Mouse (Mus musculus) brain, embryonic 14.5 days (tissue): ENCODE measurements at regions not wholly inside any gene's neighbourhood (a gene's known extent, or its start where the extent isn't known, plus 50 kb on each side); places are given as distances from the start of the nearest gene placed in this dataset.
A peak's percentile ranks its signal among the peaks of the same experiment; 100 is the strongest.

Experiments
- DNase-seq: peaks from one replicate; pipeline ENCODE4 v3.0.0-alpha.2; 2011; ENCODE audit warnings: low read depth
- CTCF ChIP-seq: fragments of 200-500 bp; IDR thresholded peaks from 2 replicates; pipeline ENCODE4 v1.5.1; 2012; ENCODE audit warnings: inconsistent platforms, mild to moderate bottlenecking, moderate library complexity, borderline replicate concordance; ENCODE audit not compliant: insufficient read depth, insufficient read length; ENCODE audit errors: extremely low read depth
- POLR2A ChIP-seq: fragments of 200-500 bp; IDR thresholded peaks from 2 replicates; pipeline ENCODE4 v1.6.1; 2012; ENCODE audit warnings: mild to moderate bottlenecking, inconsistent platforms, borderline replicate concordance; ENCODE audit not compliant: poor library complexity, insufficient read depth, insufficient read length, severe bottlenecking; ENCODE audit errors: extremely low read depth

DNA sequence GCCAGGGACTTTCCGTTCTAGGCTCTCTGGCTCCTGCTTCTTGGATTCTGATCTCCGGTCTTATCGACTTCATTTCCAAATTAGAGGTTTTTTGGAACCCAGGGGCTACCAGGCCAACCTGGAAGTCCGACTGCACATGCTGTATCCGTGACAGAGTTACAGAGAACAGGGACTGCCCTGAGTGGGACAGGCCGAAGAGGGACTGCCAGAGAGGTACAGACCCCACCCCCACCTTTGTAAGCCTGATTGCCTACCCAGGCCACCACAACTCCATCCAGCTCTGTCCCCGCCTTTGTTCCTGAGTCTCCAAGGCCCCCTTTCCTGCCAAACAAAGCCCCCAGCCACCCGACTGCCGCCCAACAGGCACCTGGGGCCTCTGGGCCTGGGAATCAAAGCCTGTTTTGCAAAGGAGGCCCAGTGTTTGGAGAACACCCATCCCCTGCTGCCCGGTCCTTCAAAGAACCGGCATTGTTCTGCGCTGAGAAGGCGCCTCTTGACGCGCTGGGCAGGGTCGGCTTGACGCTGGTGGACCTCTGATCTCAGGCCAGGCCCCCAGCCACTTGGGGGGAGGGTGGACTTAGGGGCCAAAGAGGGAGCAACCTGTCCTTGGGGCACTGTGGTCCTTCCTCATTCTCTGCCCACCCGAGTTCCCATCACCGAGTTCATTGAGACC, 64.4 kb upstream of the Slc2a1 start:
- DNase-seq: peak; percentile 44

DNA sequence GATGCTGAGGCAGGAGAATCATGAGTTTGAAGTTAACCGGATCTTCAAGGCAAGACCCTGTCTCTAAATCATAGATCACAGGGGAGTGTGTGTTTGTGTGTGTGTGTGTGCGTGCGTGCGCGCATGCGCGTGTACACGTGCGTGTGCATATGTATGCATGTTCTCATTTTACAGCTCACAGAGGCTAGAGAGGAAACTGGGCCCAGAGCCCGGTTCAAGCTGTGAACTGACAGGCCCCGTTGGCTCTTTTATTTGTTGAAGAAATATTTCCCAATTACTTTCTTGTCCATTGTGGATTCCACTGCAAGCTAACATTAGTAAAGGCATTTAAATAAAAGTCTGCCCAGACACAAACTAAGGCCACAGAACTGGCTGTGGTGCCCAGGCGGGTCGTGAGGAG, 63.7 kb upstream of the Slc2a1 start:
- no peak for TF ChIP-seq CTCF
- no peak for TF ChIP-seq POLR2A
- DNase-seq: peak; percentile 77

More for the DNA sequence above, 64.4 kb upstream of the Slc2a1 start:
- TF ChIP-seq CTCF (no peak), POLR2A (no peak)

DNA sequence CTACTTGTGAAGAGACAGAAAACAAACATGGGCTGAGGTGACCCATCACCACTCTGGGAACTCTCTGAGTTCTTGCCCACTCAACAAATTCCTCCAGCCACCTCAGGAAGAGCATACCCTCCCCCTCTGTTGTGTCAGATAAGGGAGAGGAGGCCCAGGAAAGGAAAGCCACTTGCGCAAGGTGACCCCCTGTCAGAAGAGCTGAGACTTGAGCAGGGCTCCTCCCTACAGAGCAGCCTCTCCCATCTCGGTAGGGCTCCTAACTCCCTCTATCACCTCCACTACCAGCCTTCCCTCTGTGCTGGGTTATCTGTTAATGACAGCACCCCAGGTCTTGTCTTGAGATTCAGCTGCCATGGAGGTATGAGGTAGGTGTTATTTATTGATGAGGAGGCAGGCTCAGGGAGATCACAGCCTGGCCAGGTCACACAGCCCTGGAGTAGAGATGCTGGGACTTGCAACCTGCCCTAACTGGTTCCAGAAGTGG, 57.6 kb upstream of the Slc2a1 start:
- no peak for DNase-seq
- TF ChIP-seq POLR2A (no peak), CTCF (no peak)

DNA sequence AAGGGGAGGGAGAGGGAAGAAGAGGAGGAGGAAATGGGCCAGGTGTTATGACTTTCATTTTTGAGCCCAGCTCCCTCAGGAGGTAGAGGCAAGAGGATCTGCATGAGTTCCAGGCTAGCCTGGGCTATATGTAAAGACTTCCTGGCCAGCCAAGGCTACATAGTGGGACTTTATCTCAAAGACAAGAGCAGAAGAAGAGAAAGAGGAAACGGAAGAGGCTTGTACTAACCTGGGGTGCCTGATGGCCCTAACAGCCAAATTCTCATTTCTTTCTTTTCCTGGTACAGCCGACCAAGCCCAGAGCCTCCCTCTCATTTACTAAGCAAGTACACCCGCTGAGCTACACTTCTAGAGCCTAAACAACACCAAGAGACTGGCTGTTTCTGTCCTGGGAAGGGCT, 56.0 kb upstream of the Slc2a1 start:
- TF ChIP-seq CTCF (no peak), POLR2A (no peak)
- no peak for DNase-seq

DNA sequence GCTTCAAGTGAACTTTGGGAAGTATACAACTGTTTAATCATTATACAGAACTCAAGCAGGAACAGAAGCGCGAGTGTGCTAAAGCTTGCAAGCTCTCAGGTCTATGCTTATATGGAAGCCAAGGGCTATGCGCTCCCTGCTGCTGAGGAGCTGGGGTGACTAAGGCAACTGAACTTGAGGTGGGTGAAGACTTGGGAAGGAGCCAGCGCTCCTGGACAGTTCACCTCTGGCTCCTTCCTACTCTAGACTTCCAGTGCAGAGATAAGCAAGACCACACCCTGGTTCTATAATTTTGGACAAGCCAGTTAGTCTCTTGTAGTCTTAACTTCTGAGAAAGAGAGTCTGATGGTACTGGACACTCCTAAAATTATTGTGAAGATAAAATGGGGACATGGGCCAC, 55.3 kb upstream of the Slc2a1 start:
- TF ChIP-seq CTCF: no peak
- no peak for TF ChIP-seq POLR2A
- DNase-seq: no peak

DNA sequence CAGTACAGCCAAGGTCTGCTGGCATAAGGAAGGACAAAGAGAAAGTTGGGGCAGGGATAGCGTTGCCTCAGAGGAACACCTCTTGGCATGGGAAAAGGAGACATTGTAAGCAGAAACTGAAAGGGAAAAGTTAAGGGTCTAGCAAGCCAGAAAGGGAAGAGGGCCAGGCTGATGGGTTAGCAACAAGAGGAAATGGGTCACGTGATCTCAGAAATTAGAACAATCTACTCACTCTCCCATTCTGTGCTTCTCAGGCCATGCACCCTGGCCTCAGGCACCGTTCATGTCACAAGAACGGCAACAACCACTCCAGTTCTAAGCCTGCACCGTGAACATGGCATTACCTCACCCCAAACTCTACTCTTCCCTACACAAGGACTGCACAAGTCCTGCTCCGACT, 54.8 kb upstream of the Slc2a1 start:
- TF ChIP-seq POLR2A (no peak), CTCF (no peak)
- DNase-seq: no peak

DNA sequence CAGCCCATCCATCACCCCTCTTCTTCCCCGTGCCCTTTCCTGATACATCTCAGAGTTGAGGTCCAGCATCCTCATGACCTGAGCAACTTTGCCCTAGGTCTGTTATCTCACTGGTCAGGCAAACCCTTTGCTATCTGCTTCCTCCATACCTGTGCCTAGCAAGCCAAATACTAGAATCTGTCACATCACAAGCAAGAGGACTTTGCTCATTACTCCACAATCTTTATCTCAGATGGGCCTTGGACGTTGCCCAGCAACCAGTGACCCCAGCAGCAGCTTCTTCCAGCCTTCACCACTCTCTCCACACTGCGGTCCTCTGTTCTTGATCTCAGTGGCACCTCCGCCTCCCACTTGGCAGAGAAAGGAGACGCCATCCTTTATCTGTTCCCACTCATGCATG, 54.4 kb upstream of the Slc2a1 start:
- TF ChIP-seq CTCF (no peak), POLR2A (no peak)
- DNase-seq: no peak

DNA sequence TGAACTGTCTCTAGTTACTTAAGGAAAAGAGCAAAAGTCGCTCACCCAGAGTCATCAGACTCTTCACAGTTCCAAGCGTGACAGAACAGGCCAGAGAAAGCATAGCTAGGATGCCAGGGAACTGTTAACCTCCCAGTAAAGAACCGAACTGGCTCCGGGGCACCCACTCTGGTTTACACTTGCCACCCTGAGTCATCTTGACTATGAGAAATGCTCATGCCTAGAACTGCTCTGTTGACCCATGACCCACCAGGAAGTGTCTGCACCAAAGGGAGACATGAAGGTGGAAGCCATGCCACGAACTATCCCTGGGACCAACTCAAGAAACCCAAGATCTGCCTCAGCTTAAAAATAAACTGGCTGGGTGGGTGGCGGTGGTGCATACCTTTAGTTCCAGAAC, 51.3 kb upstream of the Slc2a1 start:
- TF ChIP-seq CTCF: no peak
- TF ChIP-seq POLR2A: no peak
- no peak for DNase-seq

DNA sequence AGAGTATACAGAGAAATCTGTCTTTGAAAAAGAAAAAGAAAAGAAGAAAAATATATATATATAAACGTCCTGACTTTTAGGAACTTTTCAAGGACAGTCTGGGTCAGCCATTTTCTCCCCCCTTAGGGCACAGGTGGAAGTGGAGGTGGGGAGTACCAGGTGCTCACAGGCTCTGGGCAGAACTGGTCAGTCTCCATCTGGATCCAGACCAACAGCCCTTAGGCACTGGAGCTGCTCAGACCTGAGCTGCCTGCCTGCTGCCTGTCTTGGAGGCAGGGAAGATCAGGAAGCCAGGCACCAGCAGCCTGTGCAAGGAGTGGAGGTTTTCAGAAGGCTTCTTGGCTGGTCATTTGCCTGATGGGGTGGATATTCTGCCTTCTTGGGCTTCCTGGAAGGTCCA, 50.7 kb upstream of the Slc2a1 start:
- TF ChIP-seq POLR2A (no peak), CTCF (no peak)
- no peak for DNase-seq
